Mouse (Mus musculus): ENCODE measurements around the gene Fbxw4.

DNA sequence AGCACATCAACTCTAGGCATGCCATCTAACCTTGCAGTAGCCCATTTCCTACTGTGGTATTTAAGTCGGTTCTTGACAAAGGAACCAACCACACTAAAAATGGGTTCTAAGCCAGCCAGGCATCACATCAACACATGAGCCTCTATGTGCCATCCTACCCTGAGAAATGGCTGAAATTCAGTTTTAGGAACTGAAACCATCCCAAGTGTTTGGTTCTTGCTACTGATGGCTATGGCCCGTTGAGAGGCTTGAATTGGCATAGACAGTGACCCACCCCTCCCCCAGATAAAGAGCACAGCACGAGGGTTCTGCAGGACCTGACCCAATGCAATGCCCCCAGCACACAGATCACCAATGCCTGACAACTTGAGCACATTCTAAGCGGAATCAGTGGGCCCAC lies 36.4 kb downstream of the Fbxw4 start:
- TF ChIP-seq CTCF (IDR thresholded peaks at IDR 0.05; ENCODE audit: insufficient read depth, low read length) (no peak), POLR2A (IDR thresholded peaks at IDR 0.05; ENCODE audit: borderline replicate concordance, extremely low read depth, low read depth, low read length) (no peak)
